Comparison of ENCODE assay signal across 8 mouse cellular contexts in genomic region chr11:88954803-88955202, GRCm38 (mm10). TPM values are rescaled to one million over a fixed set of nuclear protein-coding genes. Genes with fewer than 3 reads are reported as not detected.
A peak's percentile ranks its signal among the peaks of the same experiment; 100 is the strongest.
DNase-seq lines count a peak whose midpoint lies in the region; ATAC-seq lines count a peak whose summit lies in the region.

No protein-coding gene starts in this region.

- H3K27me3 ChIP-seq in forebrain, embryonic 13.5 days: no peaks in the 10 kb centered on the region
- no peaks in the 10 kb centered on the region for H3K27me3 ChIP-seq in kidney, embryonic 14.5 days (ENCODE audit: control insufficient read depth, insufficient read depth, low read length)

- peaks cover 18% of the 10 kb centered on the region for H3K36me3 ChIP-seq in forebrain, embryonic 13.5 days (ENCODE audit: poor library complexity, severe bottlenecking)
- peaks cover 14% of the 10 kb centered on the region for H3K36me3 ChIP-seq in kidney, embryonic 14.5 days (ENCODE audit: control insufficient read depth, insufficient read depth, low read length)

- DNase-seq in heart, adult 9 months (ENCODE audit: low spot score in 2 of 2): peak; percentile 20 to 23
- DNase-seq in heart, adult 8-10 months (ENCODE audit: low spot score): no peak
- DNase-seq in yolk sac, embryonic 10.5 days (ENCODE audit: low spot score): peak; percentile 58
- DNase-seq in thymus, postnatal 4 days: no peak

- peak; percentile 44 for ATAC-seq in activated CD4-positive, CD25-positive, alpha-beta regulatory T cell, adult 4 months
- peak; percentile 49; the same call in 1 of the 2 replicates for ATAC-seq in forebrain, embryonic 13.5 days
- peak; percentile 63; the same call in 1 of the 2 replicates for ATAC-seq in kidney, embryonic 14.5 days (ENCODE audit: low FRiP score, low TSS enrichment)
- ATAC-seq in megakaryocyte, adult 5-6 weeks (ENCODE audit: poor library complexity, severe bottlenecking): peak; percentile 67

- no peak overlapping the region for H3K27ac ChIP-seq in forebrain, embryonic 13.5 days
- H3K27ac ChIP-seq in kidney, embryonic 14.5 days (ENCODE audit: low read depth, low read length): peak overlapping the region; percentile 57

- H3K4me2 ChIP-seq in forebrain, embryonic 13.5 days: peak overlapping the region; percentile 60
- peak overlapping the region; percentile 44 for H3K4me2 ChIP-seq in kidney, embryonic 14.5 days (replicated peaks; ENCODE audit: low read depth, low read length)

- peak overlapping the region; percentile 45 for H3K4me3 ChIP-seq in forebrain, embryonic 13.5 days
- peak overlapping the region; percentile 51 for H3K4me3 ChIP-seq in kidney, embryonic 14.5 days (ENCODE audit: low read length)

- H3K9me3 ChIP-seq in forebrain, embryonic 13.5 days (replicated peaks): no peaks in the 10 kb centered on the region
- no peaks in the 10 kb centered on the region for H3K9me3 ChIP-seq in kidney, embryonic 14.5 days (ENCODE audit: control insufficient read depth, low read length)

- peaks cover 19% of the 10 kb centered on the region for H3K4me1 ChIP-seq in forebrain, embryonic 13.5 days
- 0 out of 2 replicates have a peak, but pooled peaks cover 7% of the 10 kb centered on the region for H3K4me1 ChIP-seq in kidney, embryonic 14.5 days (ENCODE audit: control insufficient read depth, insufficient read depth, low read length)

- peak overlapping the region; percentile 54 for H3K9ac ChIP-seq in forebrain, embryonic 13.5 days
- H3K9ac ChIP-seq in kidney, embryonic 14.5 days (ENCODE audit: low read depth, low read length): peak overlapping the region; percentile 56

- WGBS in forebrain, embryonic 13.5 days: under 1% methylated on average over 4 of the region's 4 CpGs
- WGBS in kidney, embryonic 14.5 days: 1% methylated on average over 4 of the region's 4 CpGs

RNA-seq across cellular contexts. Expression of gene Scpep1, which starts 0.5 kb away (rescaled TPM):
- 10 to 100 TPM; 11.8 to 13.1 (median 12.8) TPM for total RNA-seq in heart, adult 8-10 months (2022)
- 10 to 100 TPM; 24.0 to 33.4 TPM for polyA plus RNA-seq in activated CD4-positive, CD25-positive, alpha-beta regulatory T cell, adult 4 months (2017; shearing (Covaris generic))
- 35.9 and 36.5 TPM in 2 replicates for polyA plus RNA-seq in forebrain, embryonic 13.5 days (2015; fragmentation: Nextera tagmentation; extraction: Ambion mirVana)
- polyA plus RNA-seq in kidney, embryonic 14.5 days (2014; fragmentation: Nextera tagmentation; extraction: Ambion mirVana): 90.5 and 110 TPM in 2 replicates
- total RNA-seq in megakaryocyte, adult 5-6 weeks (2015): 173 and 192 TPM in 2 replicates
- total RNA-seq in megakaryocyte, adult 5-6 weeks (2017): 87.6 and 89.8 TPM in 2 replicates

RNA-seq across cellular contexts. Expression of gene Elobl, which starts 11.9 kb away (rescaled TPM):
- not detected for total RNA-seq in heart, adult 8-10 months (2022)
- polyA plus RNA-seq in activated CD4-positive, CD25-positive, alpha-beta regulatory T cell, adult 4 months (2017; shearing (Covaris generic)): not detected
- polyA plus RNA-seq in forebrain, embryonic 13.5 days (2015; fragmentation: Nextera tagmentation; extraction: Ambion mirVana): not detected in 2 replicates
- polyA plus RNA-seq in kidney, embryonic 14.5 days (2014; fragmentation: Nextera tagmentation; extraction: Ambion mirVana): not detected in 2 replicates
- not detected in 2 replicates for total RNA-seq in megakaryocyte, adult 5-6 weeks (2015)
- total RNA-seq in megakaryocyte, adult 5-6 weeks (2017): not detected in 2 replicates

RNA-seq across cellular contexts. Expression of gene Coil, which starts 15.2 kb away (rescaled TPM):
- total RNA-seq in heart, adult 8-10 months (2022): 1 to 10 TPM; 4.2 to 5.4 (median 4.8) TPM
- 1 to 10 TPM; 4.8 to 6.5 TPM for polyA plus RNA-seq in activated CD4-positive, CD25-positive, alpha-beta regulatory T cell, adult 4 months (2017; shearing (Covaris generic))
- 21.1 and 25.2 TPM in 2 replicates for polyA plus RNA-seq in forebrain, embryonic 13.5 days (2015; fragmentation: Nextera tagmentation; extraction: Ambion mirVana)
- 12.1 and 14.5 TPM in 2 replicates for polyA plus RNA-seq in kidney, embryonic 14.5 days (2014; fragmentation: Nextera tagmentation; extraction: Ambion mirVana)
- 6.6 and 7.2 TPM in 2 replicates for total RNA-seq in megakaryocyte, adult 5-6 weeks (2015)
- 6.4 and 7.0 TPM in 2 replicates for total RNA-seq in megakaryocyte, adult 5-6 weeks (2017)

RNA-seq across cellular contexts. Expression of gene Trim25, which starts 44.4 kb away (rescaled TPM):
- total RNA-seq in heart, adult 8-10 months (2022): 10 to 100 TPM; 16.8 to 21.3 (median 17.1) TPM
- polyA plus RNA-seq in activated CD4-positive, CD25-positive, alpha-beta regulatory T cell, adult 4 months (2017; shearing (Covaris generic)): 10 to 100 TPM; 10.3 to 15.4 TPM
- 2.4 and 3.0 TPM in 2 replicates for polyA plus RNA-seq in forebrain, embryonic 13.5 days (2015; fragmentation: Nextera tagmentation; extraction: Ambion mirVana)
- 11.5 and 13.2 TPM in 2 replicates for polyA plus RNA-seq in kidney, embryonic 14.5 days (2014; fragmentation: Nextera tagmentation; extraction: Ambion mirVana)
- total RNA-seq in megakaryocyte, adult 5-6 weeks (2015): 33.4 and 33.7 TPM in 2 replicates
- total RNA-seq in megakaryocyte, adult 5-6 weeks (2017): 24.5 and 28.7 TPM in 2 replicates

Comparison
In these comparisons a context has a peak if more than half of its experiments do, and no peak if none do; other contexts are left out.
1. DNase-seq: peak in heart, adult 9 months (2 of 2) and yolk sac, embryonic 10.5 days (single experiment); none in heart, adult 8-10 months (single experiment) and thymus, postnatal 4 days (single experiment).
2. Peak in every context shown above with its lines, with median percentiles within 50 percentile points of each other: ATAC-seq.